15 mouse cellular contexts compared by ENCODE assay signal in the genomic region with DNA sequence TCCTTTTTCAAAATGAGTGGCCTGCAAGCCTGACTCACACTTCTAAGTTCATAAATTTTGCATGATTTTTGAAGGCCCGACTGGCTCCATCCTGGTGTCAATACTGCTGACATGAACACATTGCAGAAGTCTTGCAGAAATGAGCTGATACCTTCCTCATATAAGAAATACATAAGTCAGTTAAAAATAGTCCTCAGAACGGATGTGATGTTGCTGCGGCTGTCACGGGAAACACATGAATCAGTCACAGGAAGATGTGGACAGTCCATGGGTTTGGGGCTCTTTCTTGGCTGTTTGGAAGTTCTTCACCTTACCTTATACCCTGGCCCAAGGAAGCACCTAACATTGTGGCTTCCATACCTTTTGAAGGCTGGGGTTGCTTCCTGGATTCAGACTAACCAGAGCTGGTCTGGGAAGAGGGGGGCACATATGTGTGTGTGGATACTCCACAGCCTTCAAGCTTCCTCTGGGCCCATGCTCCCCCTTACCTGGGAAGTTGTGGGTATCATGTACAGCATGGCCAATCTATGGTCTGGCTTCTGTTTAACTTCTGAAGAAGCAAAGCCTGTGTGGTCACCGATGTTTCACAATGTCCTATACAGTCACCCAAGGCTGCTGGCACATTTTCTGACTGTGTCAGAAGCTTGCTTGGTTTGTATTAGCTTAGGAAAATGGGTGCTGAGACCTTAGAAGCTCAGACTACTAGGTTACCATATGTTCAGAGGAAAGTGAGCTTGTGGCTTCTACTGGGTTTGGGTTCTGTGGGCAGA. TPM values are rescaled to one million over a fixed set of nuclear protein-coding genes. Genes with fewer than 3 reads are reported as not detected.
A peak's percentile ranks its signal among the peaks of the same experiment; 100 is the strongest.
DNase-seq lines count a peak whose midpoint lies in the region; ATAC-seq and TF ChIP-seq lines count a peak whose summit lies in the region.
"Had no signal": no experiment of that assay in that cellular context is flagged by ENCODE, and none has a peak within 500 bp of the region (broad histone marks: within the 10 kb centered on the region; RNA-seq: fewer than 3 reads in every experiment).

No protein-coding gene starts in this region.

- no peak overlapping the region for H3K9ac ChIP-seq in hindbrain, postnatal 0 days (replicated peaks; ENCODE audit: low read length)
- H3K9ac ChIP-seq: heart, embryonic 12.5 days; hindbrain, embryonic 15.5 days had no signal

- H3K27me3 ChIP-seq in hindbrain, postnatal 0 days (ENCODE audit: insufficient read depth, low read length) = no peaks in the 10 kb centered on the region
- H3K27me3 ChIP-seq: hindbrain, embryonic 15.5 days had no signal

- no peak overlapping the region for H3K4me3 ChIP-seq in hindbrain, postnatal 0 days (ENCODE audit: low read length)
- H3K4me3 ChIP-seq: heart, embryonic 12.5 days; hindbrain, embryonic 15.5 days; midbrain, embryonic 10.5 days had no signal

- H3K9me3 ChIP-seq in hindbrain, postnatal 0 days (ENCODE audit: low read length) = no peaks in the 10 kb centered on the region
- H3K9me3 ChIP-seq: heart, embryonic 12.5 days; hindbrain, embryonic 15.5 days; midbrain, embryonic 10.5 days had no signal

- TF ChIP-seq CTCF in hindbrain, postnatal 0 days (IDR thresholded peaks at IDR 0.05; ENCODE audit: low read depth) = no peak

- peak; percentile 16 to 77 for DNase-seq in adrenal gland, adult (ENCODE audit: inconsistent age in 2 of 2, low spot score in 1 of 2)
- no peak for DNase-seq in adrenal gland, adult 18-20 months (ENCODE audit: low spot score in 2 of 2)
- peak; percentile 51 for DNase-seq in lung, postnatal 36 days
- no peak for DNase-seq in lung, postnatal 4 days
- DNase-seq in gastrocnemius, postnatal 36 days = no peak
- no peak for DNase-seq in gastrocnemius, postnatal 25 days
- no peak for DNase-seq in hindbrain, postnatal 0 days (ENCODE audit: low spot score)

- intact Hi-C loops in gastrocnemius, postnatal 36 days (cut with DNase I) = loop anchor here (5.0 kb wide), 1 partner anchor 102 kb away; the partner anchor contains the start of gene Metrnl

- no peak overlapping the region for H3K4me2 ChIP-seq in hindbrain, postnatal 0 days (ENCODE audit: low read depth, low read length)
- H3K4me2 ChIP-seq: heart, embryonic 12.5 days; hindbrain, embryonic 15.5 days had no signal

- H3K4me1 ChIP-seq in hindbrain, postnatal 0 days (ENCODE audit: insufficient read depth, low read length) = no peaks in the 10 kb centered on the region
- H3K4me1 ChIP-seq: heart, embryonic 12.5 days; hindbrain, embryonic 15.5 days had no signal

- H3K27ac ChIP-seq in hindbrain, postnatal 0 days = no peak overlapping the region
- H3K27ac ChIP-seq: hindbrain, embryonic 15.5 days; midbrain, embryonic 10.5 days had no signal

- peak; percentile 50 for ATAC-seq in inflammation-experienced regulatory T-cells, adult 6 months
- no peak for ATAC-seq in hindbrain, postnatal 0 days
- ATAC-seq: forebrain, embryonic 16.5 days had no signal

- H3K36me3 ChIP-seq in hindbrain, postnatal 0 days (ENCODE audit: insufficient read depth, low read length) = no peaks in the 10 kb centered on the region
- H3K36me3 ChIP-seq: heart, embryonic 12.5 days; hindbrain, embryonic 15.5 days; midbrain, embryonic 10.5 days had no signal

- WGBS in hindbrain, postnatal 0 days = 90% methylated on average over 5 of the region's 5 CpGs

RNA-seq across cellular contexts. Expression of gene Ptchd3, which starts 25.6 kb away (rescaled TPM):
- not detected for total RNA-seq in adrenal gland, adult 18-20 months (2021)
- polyA plus RNA-seq in inflammation-experienced regulatory T-cells, adult 6 months (2017; shearing (Covaris generic)) = not detected
- not detected for total RNA-seq in gastrocnemius, postnatal 36 days (2021)
- total RNA-seq in gastrocnemius, postnatal 25 days (2021) = not detected
- total RNA-seq in hindbrain, postnatal 0 days (2014; rRNA removed) = 0.07 and 0.73 TPM in 2 replicates
- not detected in 2 replicates for polyA plus RNA-seq in hindbrain, postnatal 0 days (2015; fragmentation: Nextera tagmentation; extraction: Ambion mirVana)
- total RNA-seq: layer of hippocampus, postnatal 10 days had no signal
- polyA plus RNA-seq: embryonic facial prominence, embryonic 11.5 days; forebrain, embryonic 16.5 days; heart, embryonic 12.5 days; hindbrain, embryonic 15.5 days; midbrain, embryonic 10.5 days; small intestine, adult 2 months had no signal

Comparison
In these comparisons a context has a peak if more than half of its experiments do, and no peak if none do; other contexts are left out.
1. DNase-seq: peak in adrenal gland, adult (2 of 2) and lung, postnatal 36 days (single experiment); none in adrenal gland, adult 18-20 months (0 of 2), lung, postnatal 4 days (0 of 2), gastrocnemius, postnatal 36 days (0 of 2), gastrocnemius, postnatal 25 days (single experiment) and hindbrain, postnatal 0 days (single experiment).